Mouse (Mus musculus) forebrain, embryonic 16.5 days (tissue): ENCODE results near the gene Ccne1. TPM values are rescaled to one million over a fixed set of nuclear protein-coding genes. Genes with fewer than 3 reads are reported as not detected.
A peak's percentile ranks its signal among the peaks of the same experiment; 100 is the strongest.

ENCODE experiments used
- ATAC-seq: fragments of 200-750 bp; cut with Nextera tagmentation; 2 replicates; pipeline ENCODE4 v1.8.0; 2017; ENCODE audit warnings: mild to moderate bottlenecking, moderate library complexity
- H3K27ac ChIP-seq: fragments of 300-500 bp; sonication (generic); 2 replicates; pipeline ENCODE4 v1.5.1; 2014; ENCODE audit warnings: low read length, control low read depth
- H3K27me3 ChIP-seq: fragments of 300-500 bp; sonication (generic); replicated peaks from 2 replicates; pipeline ENCODE4 v1.6.1; 2014; ENCODE audit warnings: low read length; ENCODE audit not compliant: control insufficient read depth, insufficient read depth
- H3K36me3 ChIP-seq: fragments of 300-500 bp; sonication (generic); 2 replicates; pipeline ENCODE4 v1.6.1; 2014; ENCODE audit not compliant: control insufficient read depth, insufficient read depth
- H3K4me1 ChIP-seq: fragments of 300-500 bp; sonication (generic); replicated peaks from 2 replicates; pipeline ENCODE4 v1.6.1; 2014; ENCODE audit warnings: low read length; ENCODE audit not compliant: control insufficient read depth, insufficient read depth
- H3K4me2 ChIP-seq: fragments of 300-500 bp; sonication (generic); 2 replicates; pipeline ENCODE4 v1.6.1; 2014; ENCODE audit warnings: mild to moderate bottlenecking, low read length, control low read depth
- H3K4me3 ChIP-seq: fragments of 300-500 bp; sonication (generic); replicated peaks from 2 replicates; pipeline ENCODE4 v1.5.1; 2014; ENCODE audit warnings: mild to moderate bottlenecking, low read length, control low read depth
- H3K9ac ChIP-seq: fragments of 300-500 bp; sonication (generic); replicated peaks from 2 replicates; pipeline ENCODE4 v1.6.1; 2014; ENCODE audit warnings: low read depth, low read length, control low read depth
- H3K9me3 ChIP-seq: fragments of 300-500 bp; sonication (generic); 2 replicates; pipeline ENCODE4 v1.6.1; 2016; ENCODE audit warnings: low read length; ENCODE audit not compliant: control insufficient read depth
- WGBS: fragments of 180-500 bp; shearing (Covaris S2); extraction: QIAGEN DNeasy Blood & Tissue Kit; methylation state at CpG from one replicate; pipeline ENCODE4 v1.1.7; 2014; 5-methylcytosine and 5-hydroxymethylcytosine counted together
- polyA plus RNA-seq: library from polyadenylated mRNA; unstranded; fragments of >200 nt; fragmentation: Nextera tagmentation; extraction: Ambion mirVana; gene quantifications from 2 replicates; pipeline ENCODE4 v1.2.1, GENCODE M21; 2015

The Ccne1 gene
- polyA plus RNA-seq, 1 experiment from 2014 or later: 14.3 TPM

GRCm38 (mm10) chr7:38108260-38108632, 912 bp upstream of the Ccne1 start:
- 36% methylated on average over 10 of the region's 10 CpGs for WGBS
- Histone ChIP-seq H3K4me1 (peaks cover 9% of the 10 kb centered on the region), H3K4me3 (peak overlapping the region; percentile 62), H3K27me3 (peaks cover 5% of the 10 kb centered on the region; the same call in 1 of the 2 replicates), H3K36me3 (no peaks in the 10 kb centered on the region), H3K4me2 (peak overlapping the region; percentile 80), H3K9ac (peak overlapping the region; percentile 64), H3K9me3 (no peaks in the 10 kb centered on the region), H3K27ac (no peak overlapping the region)
- ATAC-seq: no peak

GRCm38 (mm10) chr7:38106711-38107311, 523 bp downstream of the Ccne1 start:
- peak overlapping the region; percentile 80 for H3K4me2 ChIP-seq
- H3K36me3 ChIP-seq: no peaks in the 10 kb centered on the region
- peak overlapping the region; percentile 62 for H3K4me3 ChIP-seq
- peak overlapping the region; percentile 59 for H3K9ac ChIP-seq
- ATAC-seq: 0 out of 2 replicates have a peak, but pooled peaks have one; percentile 0
- no peaks in the 10 kb centered on the region for H3K9me3 ChIP-seq
- no peak overlapping the region for H3K27ac ChIP-seq
- peaks cover 9% of the 10 kb centered on the region for H3K4me1 ChIP-seq
- WGBS: under 1% methylated on average over 41 of the region's 47 CpGs
- peaks cover 5% of the 10 kb centered on the region; the same call in 1 of the 2 replicates for H3K27me3 ChIP-seq

- H3K9ac ChIP-seq: no peak overlapping the region
- no peaks in the 10 kb centered on the region; the same call in 1 of the 2 replicates for H3K27me3 ChIP-seq
- no peak overlapping the region for H3K27ac ChIP-seq
- no peak overlapping the region for H3K4me2 ChIP-seq
- no peaks in the 10 kb centered on the region for H3K9me3 ChIP-seq
- H3K4me1 ChIP-seq: peaks cover 9% of the 10 kb centered on the region
- ATAC-seq: no peak
- 94% methylated on average over 3 of the region's 3 CpGs for WGBS
- H3K4me3 ChIP-seq: no peak overlapping the region
- H3K36me3 ChIP-seq: no peaks in the 10 kb centered on the region
These were observed 2.0 kb downstream of the Ccne1 start for GRCm38 (mm10) chr7:38105379-38105778.

- ATAC-seq: no peak
- Histone ChIP-seq H3K9me3 (no peaks in the 10 kb centered on the region), H3K9ac (no peak overlapping the region), H3K4me2 (no peak overlapping the region), H3K36me3 (no peaks in the 10 kb centered on the region), H3K27me3 (no peaks in the 10 kb centered on the region; the same call in 1 of the 2 replicates), H3K4me1 (peaks cover 9% of the 10 kb centered on the region), H3K4me3 (no peak overlapping the region), H3K27ac (no peak overlapping the region)
- WGBS: 42% methylated on average over 5 of the region's 5 CpGs
These were observed 3.2 kb downstream of the Ccne1 start for GRCm38 (mm10) chr7:38104097-38104496.

DNA sequence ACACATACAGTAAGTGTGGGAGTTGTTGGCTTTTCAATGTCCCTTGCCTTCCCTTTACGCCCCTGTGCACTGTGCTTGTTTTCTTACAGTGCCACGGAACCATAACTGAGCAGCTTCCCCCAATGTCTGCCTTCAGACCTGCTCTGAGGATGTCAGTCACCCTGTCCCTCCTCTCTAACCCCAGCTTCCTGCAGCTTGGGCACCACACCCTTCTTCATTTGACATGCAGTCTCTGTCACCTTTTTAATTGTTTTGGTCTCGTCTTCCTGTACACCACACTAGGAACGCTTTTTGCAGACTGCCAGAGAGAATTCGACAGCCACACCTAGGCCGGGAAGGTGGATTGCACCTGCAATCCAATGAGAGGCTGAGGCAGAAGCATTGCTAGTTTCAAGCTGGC, 13.0 kb downstream of the Ccne1 start:
- no peaks in the 10 kb centered on the region for H3K4me1 ChIP-seq
- H3K9ac ChIP-seq: no peak overlapping the region
- no peak overlapping the region for H3K4me3 ChIP-seq
- no peak overlapping the region for H3K4me2 ChIP-seq
- no peaks in the 10 kb centered on the region for H3K9me3 ChIP-seq
- 81% methylated on average over 6 of the region's 6 CpGs for WGBS
- no peaks in the 10 kb centered on the region for H3K27me3 ChIP-seq
- ATAC-seq: no peak
- no peaks in the 10 kb centered on the region for H3K36me3 ChIP-seq
- no peak overlapping the region for H3K27ac ChIP-seq

DNA sequence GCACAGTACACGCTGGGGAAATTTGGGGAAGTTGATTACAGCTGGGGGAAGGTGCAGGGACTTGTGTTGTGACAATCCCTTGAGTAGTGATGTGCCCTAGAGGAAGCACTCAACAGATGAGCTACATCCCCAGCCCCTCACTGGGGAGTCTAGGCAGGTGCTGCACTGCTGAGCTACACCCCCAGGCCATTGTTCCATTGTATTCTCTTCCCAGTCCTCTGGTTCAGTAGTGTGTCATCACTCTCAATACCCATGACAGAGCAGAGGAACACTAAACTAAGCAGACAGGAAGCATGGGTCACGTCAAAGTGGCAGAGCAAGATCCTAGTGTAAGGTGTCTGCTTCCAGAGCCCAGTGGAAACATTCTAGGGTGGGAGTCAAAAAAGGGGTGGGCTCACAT, 14.2 kb downstream of the Ccne1 start:
- WGBS: 63% methylated on average over 2 of the region's 2 CpGs
- ATAC-seq: no peak
- no peak overlapping the region for H3K4me2 ChIP-seq
- no peaks in the 10 kb centered on the region for H3K4me1 ChIP-seq
- no peak overlapping the region for H3K9ac ChIP-seq
- no peak overlapping the region for H3K4me3 ChIP-seq
- H3K27ac ChIP-seq: no peak overlapping the region
- no peaks in the 10 kb centered on the region for H3K9me3 ChIP-seq
- H3K36me3 ChIP-seq: no peaks in the 10 kb centered on the region
- no peaks in the 10 kb centered on the region for H3K27me3 ChIP-seq

GRCm38 (mm10) chr7:38089930-38090675, 17.2 kb downstream of the Ccne1 start:
- Histone ChIP-seq H3K27ac (no peak overlapping the region), H3K36me3 (no peaks in the 10 kb centered on the region), H3K4me3 (no peak overlapping the region), H3K4me2 (no peak overlapping the region), H3K9me3 (no peaks in the 10 kb centered on the region), H3K9ac (no peak overlapping the region), H3K4me1 (peaks cover 10% of the 10 kb centered on the region), H3K27me3 (0 out of 2 replicates have a peak, but pooled peaks cover 2% of the 10 kb centered on the region)
- no peak for ATAC-seq
- WGBS: 77% methylated on average over 7 of the region's 7 CpGs

DNA sequence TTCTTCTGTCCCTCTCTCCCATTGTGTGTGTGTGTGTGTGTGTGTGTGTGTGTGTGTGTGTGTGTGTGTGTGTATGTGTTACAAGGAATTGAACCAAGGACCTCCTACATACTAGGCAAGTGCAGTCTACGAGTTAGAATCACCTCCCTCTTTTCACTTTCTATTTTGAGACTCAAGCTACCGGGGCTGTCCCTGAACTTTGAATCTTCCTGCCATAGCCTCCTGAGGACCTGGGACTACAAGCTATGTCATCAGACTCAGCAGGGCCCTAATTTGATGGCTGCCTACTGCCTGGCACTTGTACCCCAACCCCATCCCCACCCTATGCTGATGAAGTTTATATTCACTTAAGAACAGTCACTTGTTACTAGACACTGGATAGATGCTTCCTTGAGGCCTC, 18.9 kb downstream of the Ccne1 start:
- no peak overlapping the region for H3K9ac ChIP-seq
- H3K4me2 ChIP-seq: no peak overlapping the region
- WGBS: 60% methylated on average over 2 of the region's 2 CpGs
- H3K9me3 ChIP-seq: no peaks in the 10 kb centered on the region
- no peak overlapping the region for H3K4me3 ChIP-seq
- H3K36me3 ChIP-seq: no peaks in the 10 kb centered on the region
- no peak for ATAC-seq
- H3K4me1 ChIP-seq: peaks cover 15% of the 10 kb centered on the region
- no peak overlapping the region for H3K27ac ChIP-seq
- 0 out of 2 replicates have a peak, but pooled peaks cover 2% of the 10 kb centered on the region for H3K27me3 ChIP-seq

DNA sequence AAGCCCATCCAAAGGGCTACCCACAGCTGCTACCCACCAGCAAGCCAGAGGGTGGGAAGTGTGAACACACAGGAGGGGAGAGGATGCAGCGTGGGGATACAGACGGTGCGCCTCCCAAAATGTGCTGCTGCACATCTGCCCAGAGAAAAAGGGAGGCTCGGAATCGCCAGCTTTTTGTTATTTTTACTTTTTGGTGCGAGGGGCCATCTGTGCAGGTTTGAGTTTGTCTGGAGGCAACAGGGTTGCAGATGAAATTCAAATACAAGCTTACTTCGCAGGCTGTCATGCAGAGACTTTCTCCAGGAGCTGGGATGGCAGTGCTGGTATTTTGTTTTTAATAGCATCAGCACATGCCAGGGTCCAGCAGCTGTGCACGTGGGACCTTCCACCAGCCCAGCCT, 19.5 kb downstream of the Ccne1 start:
- H3K27ac ChIP-seq: no peak overlapping the region
- no peak overlapping the region for H3K9ac ChIP-seq
- H3K27me3 ChIP-seq: 0 out of 2 replicates have a peak, but pooled peaks cover 2% of the 10 kb centered on the region
- no peaks in the 10 kb centered on the region for H3K36me3 ChIP-seq
- H3K4me3 ChIP-seq: no peak overlapping the region
- 83% methylated on average over 8 of the region's 8 CpGs for WGBS
- no peaks in the 10 kb centered on the region for H3K9me3 ChIP-seq
- ATAC-seq: no peak
- H3K4me1 ChIP-seq: peaks cover 15% of the 10 kb centered on the region
- H3K4me2 ChIP-seq: no peak overlapping the region
